Mouse (Mus musculus): ENCODE data around the gene Gm3286. TPM values are rescaled to one million over a fixed set of nuclear protein-coding genes. Genes with fewer than 3 reads are reported as not detected.
"Not testable (repeated sequence)": the region's sequence is repeated elsewhere in the genome, so short reads cannot be mapped to it uniquely, and the experiment has no call there.

The Gm3286 gene
- polyA plus RNA-seq (2015; fragmentation: Nextera tagmentation; extraction: Ambion mirVana) = not detected in 2 replicates

DNA sequence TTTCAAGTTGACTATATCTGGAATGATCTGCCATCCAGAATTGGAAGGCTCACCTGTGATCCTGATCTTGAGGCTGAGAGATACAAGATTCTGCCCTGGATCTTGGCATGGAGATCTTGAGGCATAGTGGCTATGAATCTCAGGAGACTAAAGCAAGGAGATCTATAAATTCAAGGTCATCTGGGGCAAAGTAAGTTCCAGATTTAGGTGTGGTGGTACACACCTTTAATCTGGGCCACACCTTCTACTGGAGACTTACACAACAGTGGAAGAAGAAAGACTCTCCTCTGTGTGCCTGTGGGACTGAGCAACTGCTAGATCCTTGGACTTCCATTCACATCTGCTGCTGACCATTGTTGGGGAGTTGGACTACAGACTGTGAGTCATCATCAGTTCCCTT is at the start of gene Gm3286:
Gene Gm3286 (plus strand): TSS at position 301 of the 400 bp plus-strand sequence.
- H3K27ac ChIP-seq (replicated peaks); H3K36me3 ChIP-seq (replicated peaks); H3K27me3 ChIP-seq; H3K4me2 ChIP-seq; H3K4me1 ChIP-seq (replicated peaks); H3K9ac ChIP-seq; ATAC-seq (ENCODE audit: insufficient read depth); H3K4me3 ChIP-seq (replicated peaks); H3K9me3 ChIP-seq (replicated peaks): not testable (repeated sequence)

Other genes starting within 250 kb of the Gm3286 start
- gene Gm10424, start 238.0 kb upstream of the Gm3286 start, polyA plus RNA-seq (2015; fragmentation: Nextera tagmentation; extraction: Ambion mirVana) = not detected in 2 replicates
- gene Gm3259, start 204.8 kb upstream of the Gm3286 start, polyA plus RNA-seq (2015; fragmentation: Nextera tagmentation; extraction: Ambion mirVana) = not detected in 2 replicates
- gene D5Ertd577e, start 54.0 kb upstream of the Gm3286 start, polyA plus RNA-seq (2015; fragmentation: Nextera tagmentation; extraction: Ambion mirVana) = not detected in 2 replicates
- gene Gm7971, start 84.1 kb downstream of the Gm3286 start, polyA plus RNA-seq (2015; fragmentation: Nextera tagmentation; extraction: Ambion mirVana) = not detected in 2 replicates
- not detected in 2 replicates for gene Gm7978, start 225.4 kb downstream of the Gm3286 start, polyA plus RNA-seq (2015; fragmentation: Nextera tagmentation; extraction: Ambion mirVana)
- not detected in 2 replicates for gene Gm7982, start 231.3 kb downstream of the Gm3286 start, polyA plus RNA-seq (2015; fragmentation: Nextera tagmentation; extraction: Ambion mirVana)